Mouse (Mus musculus) gastrocnemius, postnatal 25 days (tissue): ENCODE measurements around the gene Olfr775. TPM values are rescaled to one million over a fixed set of nuclear protein-coding genes. Genes with fewer than 3 reads are reported as not detected.

Source experiments
- DNase-seq: peaks from one replicate; pipeline ENCODE4 v3.0.0; 2022
- long read RNA-seq, 2 experiments: library from polyadenylated mRNA; stranded (forward); transcript quantifications; one replicate each; pipeline ENCODE4 v2.0.0; 2021
- total RNA-seq, 2 experiments: library from RNA; stranded (reverse); gene quantifications; 1 replicate in 1 of 2; 2 replicates in 1 of 2; pipeline ENCODE4 v1.2.3; 2021

Gene Olfr775
- not detected for total RNA-seq
- long read RNA-seq, experiment 1 = 0 reads
- long read RNA-seq, experiment 2 = 0 reads

DNA sequence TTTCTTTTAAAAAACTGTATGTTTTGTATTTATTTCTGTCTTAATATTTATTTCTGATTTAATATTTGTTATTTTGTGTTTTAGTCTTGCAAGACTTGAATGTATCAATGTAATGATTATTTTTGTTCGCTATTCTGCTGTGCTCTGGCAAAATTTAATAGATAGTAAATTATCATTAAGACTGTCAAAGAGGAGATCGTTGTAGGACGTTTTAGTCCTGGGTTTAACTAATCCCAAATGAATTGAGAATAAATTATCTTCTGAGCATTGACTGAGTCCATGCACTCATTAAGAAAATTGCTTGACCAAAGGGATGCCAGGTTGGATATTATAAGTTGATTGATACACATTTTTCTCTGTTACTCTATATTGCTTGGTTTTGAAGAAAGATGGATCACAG is at the start of gene Olfr775:
TSS of gene Olfr775 (plus strand) at position 301 of the 400 bp plus-strand sequence.
- DNase-seq = no peak

- DNase-seq = no peak
Observed at GRCm38 (mm10) chr10:129230737-129231136, 17.5 kb upstream of the Olfr775 start.

DNA sequence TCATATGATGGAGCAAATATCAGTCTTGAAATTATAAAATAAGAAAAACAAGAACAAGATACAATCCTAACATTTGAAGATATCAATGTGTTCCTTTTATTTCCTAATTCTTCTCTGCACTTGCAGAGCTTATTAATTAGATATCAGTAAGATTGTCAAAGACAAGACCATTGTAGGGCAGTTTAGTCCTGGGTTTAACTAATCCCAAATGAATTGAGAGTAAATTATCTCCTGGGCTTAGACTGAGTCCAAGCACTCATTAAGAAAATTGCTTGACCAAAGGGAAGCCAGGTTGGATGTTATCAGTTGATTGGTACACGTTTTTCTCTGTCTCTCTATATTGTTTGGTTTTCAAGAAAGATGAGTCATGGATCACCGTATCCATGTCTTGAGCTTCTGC is 12.3 kb upstream of the Olfr775 start, which contains the start of gene Olfr774:
TSS of gene Olfr774 (plus strand) at position 301 of the 400 bp plus-strand sequence.
- no peak for DNase-seq

- DNase-seq = no peak
Observed at GRCm38 (mm10) chr10:129258827-129259226, 10.6 kb downstream of the Olfr775 start, which contains the start of gene Olfr776. TSS of gene Olfr776 (plus strand) at chr10:129259127.

- DNase-seq = no peak
Observed at GRCm38 (mm10) chr10:129271081-129271535, 22.9 kb downstream of the Olfr775 start, which contains the start of gene Olfr777. TSS of gene Olfr777 (minus strand) at chr10:129271485.

Other genes starting within 250 kb of the Olfr775 start
- gene Olfr763, start 237.6 kb upstream of the Olfr775 start, total RNA-seq = not detected
- not detected for gene Olfr764-ps1, start 208.5 kb upstream of the Olfr775 start, total RNA-seq
- not detected for gene Olfr765, start 198.4 kb upstream of the Olfr775 start, total RNA-seq
- gene Olfr766-ps1, start 179.4 kb upstream of the Olfr775 start, total RNA-seq = not detected
- gene Olfr767, start 165.5 kb upstream of the Olfr775 start, total RNA-seq = not detected
- gene Olfr768, start 149.0 kb upstream of the Olfr775 start, total RNA-seq = not detected
- not detected for gene Olfr769, start 130.6 kb upstream of the Olfr775 start, total RNA-seq
- gene Olfr770, start 109.4 kb upstream of the Olfr775 start, total RNA-seq = not detected
- not detected for gene Olfr771, start 83.7 kb upstream of the Olfr775 start, total RNA-seq
- not detected for gene Olfr772, start 70.5 kb upstream of the Olfr775 start, total RNA-seq
- not detected for gene Olfr773, start 61.0 kb upstream of the Olfr775 start, total RNA-seq
- not detected for gene Olfr774, start 12.2 kb upstream of the Olfr775 start, total RNA-seq
- gene Olfr776, start 10.7 kb downstream of the Olfr775 start, total RNA-seq = not detected
- gene Olfr777, start 23.1 kb downstream of the Olfr775 start, total RNA-seq = not detected
- gene Olfr780, start 69.7 kb downstream of the Olfr775 start, total RNA-seq = not detected
- gene Olfr781, start 80.4 kb downstream of the Olfr775 start, total RNA-seq = not detected
- gene Olfr782, start 100.4 kb downstream of the Olfr775 start, total RNA-seq = not detected
- not detected for gene Olfr784, start 135.7 kb downstream of the Olfr775 start, total RNA-seq
- not detected for gene Olfr785, start 157.0 kb downstream of the Olfr775 start, total RNA-seq
- gene Olfr786, start 178.9 kb downstream of the Olfr775 start, total RNA-seq = not detected
- not detected for gene Olfr787, start 213.4 kb downstream of the Olfr775 start, total RNA-seq
- gene Olfr788, start 222.6 kb downstream of the Olfr775 start, total RNA-seq = not detected
- gene Olfr789, start 236.3 kb downstream of the Olfr775 start, total RNA-seq = not detected